Mouse (Mus musculus) midbrain, postnatal 0 days (tissue): ENCODE measurements around the gene Mark1. TPM values are rescaled to one million over a fixed set of nuclear protein-coding genes. Genes with fewer than 3 reads are reported as not detected.

Experiments used
- ATAC-seq: fragments of 200-750 bp; cut with Nextera tagmentation; 2 replicates; pipeline ENCODE4 v1.8.0; 2017; ENCODE audit warnings: moderate number of reproducible peaks, mild to moderate bottlenecking, moderate TSS enrichment, moderate library complexity; ENCODE audit not compliant: low FRiP score
- DNase-seq: peaks from one replicate; pipeline ENCODE4 v3.0.0-alpha.2; 2015; ENCODE audit warnings: low spot score
- H3K27ac ChIP-seq: fragments of 300-500 bp; sonication (generic); 2 replicates; pipeline ENCODE4 v1.5.1; 2014; ENCODE audit warnings: low read depth, mild to moderate bottlenecking, low read length, mixed read lengths
- H3K27me3 ChIP-seq: fragments of 300-500 bp; sonication (generic); 2 replicates; pipeline ENCODE4 v1.6.1; 2014; ENCODE audit warnings: low read length, control low read depth, mixed read lengths; ENCODE audit not compliant: insufficient read depth
- H3K36me3 ChIP-seq: fragments of 300-500 bp; sonication (generic); 2 replicates; pipeline ENCODE4 v1.6.1; 2014; ENCODE audit warnings: low read length, control low read depth, mixed read lengths; ENCODE audit not compliant: insufficient read depth
- H3K4me1 ChIP-seq: fragments of 300-500 bp; sonication (generic); 2 replicates; pipeline ENCODE4 v1.6.1; 2014; ENCODE audit warnings: mild to moderate bottlenecking, control low read depth, antibody characterized with exemption, low read length, mixed read lengths; ENCODE audit not compliant: insufficient read depth
- H3K4me2 ChIP-seq: fragments of 300-500 bp; sonication (generic); 2 replicates; pipeline ENCODE4 v1.6.1; 2014; ENCODE audit warnings: low read depth, mild to moderate bottlenecking, low read length, mixed read lengths; ENCODE audit not compliant: poor library complexity, severe bottlenecking
- H3K4me3 ChIP-seq: fragments of 300-500 bp; sonication (generic); 2 replicates; pipeline ENCODE4 v1.5.1; 2014; ENCODE audit warnings: low read depth, mild to moderate bottlenecking, low read length, moderate library complexity
- H3K9ac ChIP-seq: fragments of 300-500 bp; sonication (generic); replicated peaks from 2 replicates; pipeline ENCODE4 v1.6.1; 2014; ENCODE audit warnings: mild to moderate bottlenecking, low read length, moderate library complexity, mixed read lengths; ENCODE audit not compliant: poor library complexity, severe bottlenecking
- H3K9me3 ChIP-seq: fragments of 300-500 bp; sonication (generic); 2 replicates; pipeline ENCODE4 v1.6.1; 2016; ENCODE audit warnings: low read length, control low read depth
- CTCF ChIP-seq: IDR thresholded peaks from 2 replicates; pipeline ENCODE4 v1.5.1; 2016; ENCODE audit warnings: antibody characterized with exemption, mild to moderate bottlenecking
- WGBS: fragments of 180-500 bp; shearing (Covaris S2); extraction: QIAGEN DNeasy Blood & Tissue Kit; methylation state at CpG from one replicate; pipeline ENCODE4 v1.1.7; 2014; 5-methylcytosine and 5-hydroxymethylcytosine counted together
- polyA plus RNA-seq: library from polyadenylated mRNA; unstranded; fragments of >200 nt; fragmentation: Nextera tagmentation; extraction: Ambion mirVana; gene quantifications from 2 replicates; pipeline ENCODE4 v1.2.1, GENCODE M21; 2015
- total RNA-seq: library from RNA; depleted of rRNA; stranded (reverse); fragments of >200 nt; gene quantifications from 2 replicates; pipeline ENCODE4 v1.2.3, GENCODE M21; 2014

Gene Mark1
- total and polyA plus RNA-seq, 2 experiments from 2014 or later, result 13.0 to 69.1 TPM

- no peak for ATAC-seq
- Histone ChIP-seq H3K4me3 (peak overlapping the region; percentile 98), H3K36me3 (no peaks in the 10 kb centered on the region), H3K4me2 (peak overlapping the region; percentile 73), H3K9ac (peak overlapping the region; percentile 96), H3K9me3 (no peaks in the 10 kb centered on the region), H3K27me3 (no peaks in the 10 kb centered on the region), H3K4me1 (peaks cover 3% of the 10 kb centered on the region; the same call in 1 of the 2 replicates), H3K27ac (peak overlapping the region; percentile 55)
- TF ChIP-seq CTCF, result no peak
- DNase-seq, result no peak
- WGBS, result 12% methylated on average over 11 of the region's 11 CpGs
Observed at GRCm38 (mm10) chr1:184997466-184997865, 1.9 kb downstream of the Mark1 start.

- no peak for TF ChIP-seq CTCF
- H3K36me3 ChIP-seq, result no peaks in the 10 kb centered on the region
- H3K4me1 ChIP-seq, result peaks cover 3% of the 10 kb centered on the region; the same call in 1 of the 2 replicates
- H3K9ac ChIP-seq, result no peak overlapping the region
- H3K9me3 ChIP-seq, result no peaks in the 10 kb centered on the region
- H3K4me3 ChIP-seq, result no peak overlapping the region
- DNase-seq (no peak), ATAC-seq (no peak)
- H3K27me3 ChIP-seq, result no peaks in the 10 kb centered on the region
- no peak overlapping the region for H3K27ac ChIP-seq
- H3K4me2 ChIP-seq, result no peak overlapping the region
- 73% methylated on average over 4 of the region's 4 CpGs for WGBS
Observed at GRCm38 (mm10) chr1:184995335-184995734, 4.0 kb downstream of the Mark1 start.

GRCm38 (mm10) chr1:184991191-184991590 lies 8.2 kb downstream of the Mark1 start:
- Histone ChIP-seq H3K27me3 (no peaks in the 10 kb centered on the region), H3K4me3 (no peak overlapping the region), H3K4me2 (no peak overlapping the region), H3K36me3 (no peaks in the 10 kb centered on the region), H3K9me3 (no peaks in the 10 kb centered on the region), H3K27ac (no peak overlapping the region), H3K4me1 (no peaks in the 10 kb centered on the region), H3K9ac (no peak overlapping the region)
- TF ChIP-seq CTCF, result no peak
- 87% methylated on average over 10 of the region's 10 CpGs for WGBS
- ATAC-seq (no peak), DNase-seq (no peak)

GRCm38 (mm10) chr1:184986748-184987147 lies 12.6 kb downstream of the Mark1 start:
- Histone ChIP-seq H3K36me3 (no peaks in the 10 kb centered on the region), H3K27me3 (no peaks in the 10 kb centered on the region), H3K9ac (no peak overlapping the region), H3K4me3 (no peak overlapping the region), H3K4me2 (no peak overlapping the region), H3K4me1 (no peaks in the 10 kb centered on the region), H3K27ac (no peak overlapping the region), H3K9me3 (no peaks in the 10 kb centered on the region)
- no peak for TF ChIP-seq CTCF
- no peak for ATAC-seq
- 21% methylated on average over 2 of the region's 2 CpGs for WGBS
- DNase-seq, result no peak

GRCm38 (mm10) chr1:184984723-184985122 lies 14.6 kb downstream of the Mark1 start:
- no peak for DNase-seq

GRCm38 (mm10) chr1:184983751-184984150 lies 15.6 kb downstream of the Mark1 start:
- no peaks in the 10 kb centered on the region for H3K4me1 ChIP-seq
- no peak overlapping the region for H3K4me2 ChIP-seq
- H3K9me3 ChIP-seq, result no peaks in the 10 kb centered on the region
- no peak overlapping the region for H3K4me3 ChIP-seq
- no peak for TF ChIP-seq CTCF
- 49% methylated on average over 3 of the region's 3 CpGs for WGBS
- H3K27me3 ChIP-seq, result no peaks in the 10 kb centered on the region
- no peak overlapping the region for H3K27ac ChIP-seq
- H3K36me3 ChIP-seq, result no peaks in the 10 kb centered on the region
- DNase-seq (no peak), ATAC-seq (no peak)
- H3K9ac ChIP-seq, result no peak overlapping the region

More at GRCm38 (mm10) chr1:184984723-184985122, 14.6 kb downstream of the Mark1 start:
- no peak overlapping the region for H3K4me2 ChIP-seq
- H3K4me1 ChIP-seq, result no peaks in the 10 kb centered on the region
- H3K9me3 ChIP-seq, result no peaks in the 10 kb centered on the region
- TF ChIP-seq CTCF, result no peak
- H3K9ac ChIP-seq, result no peak overlapping the region
- H3K27me3 ChIP-seq, result no peaks in the 10 kb centered on the region
- no peak for ATAC-seq
- no peaks in the 10 kb centered on the region for H3K36me3 ChIP-seq
- 86% methylated on average over 2 of the region's 2 CpGs for whole genome bisulfite sequencing
- no peak overlapping the region for H3K27ac ChIP-seq
- H3K4me3 ChIP-seq, result no peak overlapping the region
